Mouse (Mus musculus) G1E (cell line): ENCODE measurements around the gene Btbd17. TPM values are rescaled to one million over a fixed set of nuclear protein-coding genes. Genes with fewer than 3 reads are reported as not detected.

ENCODE experiments used
- ATAC-seq: 2 replicates; pipeline ENCODE4 v1.8.0; 2016; ENCODE audit warnings: mild to moderate bottlenecking; ENCODE audit not compliant: insufficient number of reproducible peaks, poor library complexity, low FRiP score, severe bottlenecking; ENCODE audit errors: extremely low read depth
- DNase-seq: peaks from one replicate; pipeline ENCODE4 v3.0.0; 2012; ENCODE audit warnings: low spot score
- H3K27me3 ChIP-seq: 2 replicates; pipeline ENCODE4 v1.6.1; 2012; ENCODE audit warnings: mild to moderate bottlenecking, low read length, inconsistent platforms; ENCODE audit not compliant: insufficient read depth
- H3K36me3 ChIP-seq: replicated peaks from 2 replicates; pipeline ENCODE3; 2012; ENCODE audit warnings: mild to moderate bottlenecking, inconsistent platforms
- H3K4me1 ChIP-seq: 2 replicates; pipeline ENCODE4 v1.6.1; 2012; ENCODE audit warnings: low read depth, low read length, inconsistent platforms, mixed read lengths; ENCODE audit not compliant: insufficient read depth
- H3K4me3 ChIP-seq: 2 replicates; pipeline ENCODE4 v1.5.1; 2012; ENCODE audit warnings: low read depth, mild to moderate bottlenecking, inconsistent platforms, low read length, moderate library complexity, mixed read lengths
- H3K9me3 ChIP-seq: replicated peaks from 2 replicates; pipeline ENCODE4 v1.6.1; 2012; ENCODE audit warnings: inconsistent platforms
- CTCF ChIP-seq: IDR thresholded peaks from 2 replicates; pipeline ENCODE4 v1.5.1; 2012; ENCODE audit warnings: low read depth, low read length, inconsistent platforms, mixed read lengths
- GATA1 ChIP-seq: IDR thresholded peaks from 2 replicates; pipeline ENCODE4 v1.6.1; 2012; ENCODE audit warnings: borderline replicate concordance, low read length, inconsistent platforms, mixed read lengths
- GATA2 ChIP-seq: IDR thresholded peaks from 2 replicates; pipeline ENCODE4 v1.6.1; 2012; ENCODE audit warnings: low read depth, low read length, inconsistent platforms, borderline replicate concordance
- POLR2AphosphoS5 ChIP-seq: IDR thresholded peaks from 2 replicates; pipeline ENCODE4 v1.6.1; 2012; ENCODE audit warnings: low read depth, low read length, inconsistent platforms; ENCODE audit not compliant: insufficient replicate concordance
- TAL1 ChIP-seq: conservative IDR thresholded peaks from 2 replicates; pipeline ENCODE4 v1.6.1; 2012; ENCODE audit warnings: low read depth, low read length, inconsistent platforms, mixed read lengths
- polyA plus RNA-seq: library from polyadenylated mRNA; stranded (reverse); fragments of >175 nt; gene quantifications from 2 replicates; pipeline ENCODE4 v1.2.3, GENCODE M21; 2012
- total RNA-seq, 2 experiments: library from RNA; stranded (forward) in 1 of 2; stranded (reverse) in 1 of 2; fragments of 200-1000 nt in 1 of 2; fragments of >200 nt in 1 of 2; fragmentation: Nextera tagmentation in 1 of 2; gene quantifications; 2 replicates each; pipeline ENCODE4 v1.2.3; 2014 to 2017

Btbd17 gene
- total and polyA plus RNA-seq, 3 experiments = 0.11 TPM; not detected in 2

- no peak for DNase-seq
- TF ChIP-seq POLR2AphosphoS5 (no peak), GATA2 (no peak), GATA1 (no peak), CTCF (no peak), TAL1 (no peak)
- Histone ChIP-seq H3K27me3 (no peaks in the 10 kb centered on the region; the same call in 1 of the 2 replicates), H3K4me1 (no peaks in the 10 kb centered on the region), H3K9me3 (peaks cover 76% of the 10 kb centered on the region), H3K4me3 (no peak overlapping the region), H3K36me3 (no peaks in the 10 kb centered on the region)
- no peak for ATAC-seq
These were observed 11.3 kb upstream of the Btbd17 start for GRCm38 (mm10) chr11:114807025-114807424.

DNA sequence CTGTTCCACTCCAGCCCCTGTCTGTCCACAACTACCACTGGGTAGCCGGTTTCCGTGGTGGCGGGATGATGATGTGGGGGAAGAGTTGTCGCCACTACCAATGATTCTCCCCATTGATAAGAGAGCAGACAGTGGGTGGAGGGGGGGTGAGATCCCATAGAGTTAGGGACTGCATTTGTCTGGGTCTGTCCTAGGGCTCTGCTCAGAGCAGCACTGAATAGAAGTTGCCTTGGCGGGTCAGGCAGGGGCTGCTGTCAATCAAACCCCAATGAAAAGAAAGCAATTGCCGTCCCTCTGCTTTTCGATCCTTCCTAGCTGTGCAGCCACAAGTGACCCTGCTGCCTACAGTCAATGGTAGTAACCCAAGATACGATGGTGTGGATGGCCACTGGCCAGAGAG lies 8.2 kb upstream of the Btbd17 start:
- H3K36me3 ChIP-seq = no peaks in the 10 kb centered on the region
- H3K9me3 ChIP-seq = peaks cover 77% of the 10 kb centered on the region
- no peaks in the 10 kb centered on the region for H3K4me1 ChIP-seq
- no peak overlapping the region for H3K4me3 ChIP-seq
- TF ChIP-seq CTCF (no peak), GATA2 (no peak), GATA1 (no peak), TAL1 (no peak), POLR2AphosphoS5 (no peak)
- no peak for ATAC-seq
- no peaks in the 10 kb centered on the region; the same call in 1 of the 2 replicates for H3K27me3 ChIP-seq
- DNase-seq = no peak

DNA sequence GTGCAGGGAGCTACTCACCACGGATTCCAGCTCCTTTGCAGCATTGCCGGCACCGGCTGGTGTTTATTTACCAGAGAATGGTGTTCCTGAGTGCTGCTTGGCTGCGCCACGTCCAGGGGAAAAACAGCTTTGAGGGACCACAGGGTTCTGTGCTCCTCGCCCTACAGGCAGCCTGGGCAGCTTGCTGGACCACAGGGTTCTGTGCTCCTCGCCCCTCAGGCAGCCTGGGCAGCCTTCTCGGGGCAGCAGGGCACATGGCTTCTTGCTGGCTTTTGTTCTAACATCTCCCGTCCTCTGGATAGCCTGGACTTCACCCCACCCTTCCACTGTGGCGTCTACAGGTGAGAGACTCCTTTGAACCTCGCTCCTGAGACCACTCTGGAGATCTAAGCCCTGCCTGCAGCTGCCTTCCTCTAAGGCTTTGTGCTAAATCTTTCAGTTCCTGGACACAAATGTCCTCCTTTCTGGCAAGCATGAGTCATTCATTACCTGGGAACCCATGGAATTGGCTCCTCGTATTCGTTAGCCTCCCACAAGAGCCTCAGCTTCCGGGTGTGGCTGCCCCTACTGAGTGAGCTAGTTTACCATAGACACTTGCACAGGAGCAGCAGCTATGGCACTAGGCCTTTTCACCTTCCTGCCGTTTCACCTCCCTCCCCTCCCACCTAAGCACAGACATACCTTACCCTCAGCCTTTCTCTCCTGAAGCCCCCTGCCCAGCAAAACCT lies 7.0 kb upstream of the Btbd17 start:
- H3K27me3 ChIP-seq = no peaks in the 10 kb centered on the region; the same call in 1 of the 2 replicates
- TF ChIP-seq TAL1 = no peak
- TF ChIP-seq GATA1 = no peak
- no peak for TF ChIP-seq CTCF
- ATAC-seq = no peak

GRCm38 (mm10) chr11:114801906-114802305 lies 6.2 kb upstream of the Btbd17 start:
- no peak overlapping the region for H3K4me3 ChIP-seq
- H3K27me3 ChIP-seq = no peaks in the 10 kb centered on the region; the same call in 1 of the 2 replicates
- peaks cover 81% of the 10 kb centered on the region for H3K9me3 ChIP-seq
- ATAC-seq (no peak), DNase-seq (no peak)
- no peaks in the 10 kb centered on the region for H3K4me1 ChIP-seq
- no peaks in the 10 kb centered on the region for H3K36me3 ChIP-seq
- no peak for TF ChIP-seq CTCF
- TF ChIP-seq GATA2 = no peak
- TF ChIP-seq GATA1 = no peak
- TF ChIP-seq POLR2AphosphoS5 = no peak
- no peak for TF ChIP-seq TAL1

More for the DNA sequence above, 7.0 kb upstream of the Btbd17 start:
- Histone ChIP-seq H3K36me3 (no peaks in the 10 kb centered on the region), H3K4me3 (no peak overlapping the region; the same call in 1 of the 2 replicates), H3K9me3 (peaks cover 81% of the 10 kb centered on the region), H3K4me1 (no peaks in the 10 kb centered on the region)
- DNase-seq = no peak

- TF ChIP-seq TAL1 (no peak), POLR2AphosphoS5 (no peak)
- Histone ChIP-seq H3K36me3 (no peaks in the 10 kb centered on the region), H3K4me3 (no peak within 1 kb of the TSS), H3K4me1 (no peaks in the 10 kb centered on the region), H3K27me3 (no peaks in the 10 kb centered on the region; the same call in 1 of the 2 replicates), H3K9me3 (peaks cover 81% of the 10 kb centered on the region)
- ATAC-seq (no peak), DNase-seq (no peak)
These were observed 2.9 kb upstream of the Btbd17 start, which contains the start of gene Gpr142 for GRCm38 (mm10) chr11:114798624-114799023. TSS of gene Gpr142 (plus strand) at chr11:114798924.

GRCm38 (mm10) chr11:114797981-114798380 lies 2.2 kb upstream of the Btbd17 start:
- peaks cover 83% of the 10 kb centered on the region for H3K9me3 ChIP-seq
- TF ChIP-seq TAL1 (no peak), GATA2 (no peak), GATA1 (no peak), POLR2AphosphoS5 (no peak), CTCF (no peak)
- no peaks in the 10 kb centered on the region for H3K4me1 ChIP-seq
- H3K36me3 ChIP-seq = no peaks in the 10 kb centered on the region
- DNase-seq (no peak), ATAC-seq (no peak)
- no peak overlapping the region for H3K4me3 ChIP-seq
- no peaks in the 10 kb centered on the region; the same call in 1 of the 2 replicates for H3K27me3 ChIP-seq
